In genomic region chr3:104383681-104384341, GRCm38 (mm10) we compare ENCODE assay signal across 8 mouse cellular contexts.
DNase-seq lines count a peak whose midpoint lies in the region; ATAC-seq and TF ChIP-seq lines count a peak whose summit lies in the region.

No protein-coding gene starts in this region.

- no peaks in the 10 kb centered on the region for H3K79me2 ChIP-seq in heart, adult 2 months (replicated peaks; ENCODE audit: control insufficient read depth, insufficient read depth, low read length)

- H3K36me3 ChIP-seq in heart, adult 2 months (ENCODE audit: control insufficient read depth, insufficient read depth, low read length) = peaks cover 3% of the 10 kb centered on the region; the same call in 1 of the 2 replicates
- no peaks in the 10 kb centered on the region for H3K36me3 ChIP-seq in stomach, embryonic 15.5 days
- H3K36me3 ChIP-seq in intestine, embryonic 16.5 days (ENCODE audit: control insufficient read depth, insufficient read depth, low read length) = no peaks in the 10 kb centered on the region
- no peaks in the 10 kb centered on the region for H3K36me3 ChIP-seq in kidney, adult 2 months (ENCODE audit: control insufficient read depth, insufficient read depth, low read length)

- DNase-seq in urinary bladder, postnatal 14 days (ENCODE audit: low spot score) = peak; percentile 18
- no peak for DNase-seq in urinary bladder, adult 2 months (ENCODE audit: low spot score)
- peak; percentile 34 to 53 for DNase-seq in heart, adult 2 months
- DNase-seq in layer of hippocampus, adult 9-11 months = peak; percentile 61
- DNase-seq in kidney, adult 2 months = no peak
- no peak for DNase-seq in retina, postnatal 1 day

- H3K4me1 ChIP-seq in heart, adult 2 months (ENCODE audit: control insufficient read depth, insufficient read depth, low read length) = peaks cover 13% of the 10 kb centered on the region
- no peaks in the 10 kb centered on the region for H3K4me1 ChIP-seq in stomach, embryonic 15.5 days
- H3K4me1 ChIP-seq in intestine, embryonic 16.5 days (ENCODE audit: control insufficient read depth, insufficient read depth, low read length) = no peaks in the 10 kb centered on the region
- H3K4me1 ChIP-seq in kidney, adult 2 months (ENCODE audit: control insufficient read depth, insufficient read depth, low read length) = no peaks in the 10 kb centered on the region

- TF ChIP-seq POLR2A in heart, adult 2 months (IDR thresholded peaks at IDR 0.05; ENCODE audit: insufficient read depth, low read depth, low read length) = no peak
- TF ChIP-seq POLR2A in kidney, adult 2 months (IDR thresholded peaks at IDR 0.05; ENCODE audit: low read depth, low read length) = no peak

- intact Hi-C loops in heart, adult 2 months (cut with DNase I) = no loop called here

- 0 out of 2 replicates have a peak overlapping the region, but pooled peaks have one; percentile 14 for H3K4me2 ChIP-seq in stomach, embryonic 15.5 days
- no peak overlapping the region for H3K4me2 ChIP-seq in intestine, embryonic 16.5 days (ENCODE audit: low read depth, low read length)

- H3K9ac ChIP-seq in heart, adult 2 months (ENCODE audit: low read depth, low read length) = no peak overlapping the region
- H3K9ac ChIP-seq in stomach, embryonic 15.5 days = no peak overlapping the region
- H3K9ac ChIP-seq in intestine, embryonic 16.5 days (ENCODE audit: low read depth, low read length) = no peak overlapping the region

- no peak for TF ChIP-seq EP300 in heart, adult 2 months (IDR thresholded peaks at IDR 0.05; ENCODE audit: insufficient read depth, low read depth, low read length)

- WGBS in heart, adult 2 months = 25% methylated on average over 9 of the region's 9 CpGs
- WGBS in stomach, embryonic 15.5 days = 40% methylated on average over 9 of the region's 9 CpGs
- WGBS in intestine, embryonic 16.5 days = 55% methylated on average over 9 of the region's 9 CpGs
- WGBS in kidney, adult 2 months = 62% methylated on average over 9 of the region's 9 CpGs

- peak overlapping the region; percentile 64 for H3K27ac ChIP-seq in heart, adult 2 months
- peak overlapping the region; percentile 18; the same call in 1 of the 2 replicates for H3K27ac ChIP-seq in stomach, embryonic 15.5 days
- H3K27ac ChIP-seq in intestine, embryonic 16.5 days (ENCODE audit: low read length) = no peak overlapping the region
- H3K27ac ChIP-seq in kidney, adult 2 months (ENCODE audit: insufficient read depth, low read depth, low read length) = no peak overlapping the region

- TF ChIP-seq CTCF in heart, adult 2 months (IDR thresholded peaks at IDR 0.05) = no peak
- no peak for TF ChIP-seq CTCF in kidney, adult 2 months (conservative IDR thresholded peaks at IDR 0.05; ENCODE audit: insufficient read depth, insufficient read length, low read depth, low read length)

- H3K4me3 ChIP-seq in heart, adult 2 months = peak overlapping the region; percentile 4; the same call in 1 of the 2 replicates
- no peak overlapping the region for H3K4me3 ChIP-seq in stomach, embryonic 15.5 days (replicated peaks)
- H3K4me3 ChIP-seq in intestine, embryonic 16.5 days (ENCODE audit: low read length) = no peak overlapping the region
- no peak overlapping the region for H3K4me3 ChIP-seq in kidney, adult 2 months (ENCODE audit: insufficient read depth, low read depth, low read length)

- no peaks in the 10 kb centered on the region for H3K9me3 ChIP-seq in stomach, embryonic 15.5 days
- H3K9me3 ChIP-seq in intestine, embryonic 16.5 days (ENCODE audit: control insufficient read depth, low read length) = no peaks in the 10 kb centered on the region

- no peak for ATAC-seq in stomach, embryonic 15.5 days (ENCODE audit: insufficient read depth, low FRiP score, low read depth)
- ATAC-seq in intestine, embryonic 16.5 days = no peak

- H3K27me3 ChIP-seq in heart, adult 2 months (ENCODE audit: control insufficient read depth, insufficient read depth, low read length) = no peaks in the 10 kb centered on the region
- no peaks in the 10 kb centered on the region for H3K27me3 ChIP-seq in stomach, embryonic 15.5 days (replicated peaks)
- H3K27me3 ChIP-seq in intestine, embryonic 16.5 days (replicated peaks; ENCODE audit: control insufficient read depth, insufficient read depth, low read length) = no peaks in the 10 kb centered on the region
- H3K27me3 ChIP-seq in kidney, adult 2 months (replicated peaks; ENCODE audit: control insufficient read depth, insufficient read depth, low read length) = no peaks in the 10 kb centered on the region

Comparison
In these comparisons a context has a peak if more than half of its experiments do, and no peak if none do; other contexts are left out.
1. DNase-seq: peak in urinary bladder, postnatal 14 days (single experiment), heart, adult 2 months (2 of 2) and layer of hippocampus, adult 9-11 months (single experiment); none in urinary bladder, adult 2 months (single experiment), kidney, adult 2 months (single experiment) and retina, postnatal 1 day (single experiment).
2. H3K27ac ChIP-seq: peak in heart, adult 2 months (single experiment) and stomach, embryonic 15.5 days (single experiment); none in intestine, embryonic 16.5 days (single experiment) and kidney, adult 2 months (single experiment).